Mouse (Mus musculus) midbrain, embryonic 16.5 days (tissue): ENCODE measurements around the gene Zmynd11. TPM values are rescaled to one million over a fixed set of nuclear protein-coding genes. Genes with fewer than 3 reads are reported as not detected.

Experiments
- ATAC-seq: fragments of 200-750 bp; cut with Nextera tagmentation; 2 replicates; pipeline ENCODE4 v1.8.0; 2017; ENCODE audit warnings: moderate TSS enrichment
- H3K27ac ChIP-seq: fragments of 300-500 bp; sonication (generic); 2 replicates; pipeline ENCODE4 v1.5.1; 2014; ENCODE audit warnings: mild to moderate bottlenecking, low read length, mixed read lengths
- H3K27me3 ChIP-seq: fragments of 300-500 bp; sonication (generic); 2 replicates; pipeline ENCODE4 v1.6.1; 2014; ENCODE audit warnings: low read depth, low read length, mixed read lengths; ENCODE audit not compliant: control insufficient read depth, insufficient read depth
- H3K36me3 ChIP-seq: fragments of 300-500 bp; sonication (generic); 2 replicates; pipeline ENCODE4 v1.6.1; 2014; ENCODE audit warnings: mild to moderate bottlenecking, low read length, moderate library complexity, mixed read lengths; ENCODE audit not compliant: control insufficient read depth, insufficient read depth
- H3K4me1 ChIP-seq: fragments of 300-500 bp; sonication (generic); 2 replicates; pipeline ENCODE4 v1.6.1; 2014; ENCODE audit warnings: mild to moderate bottlenecking, low read length, mixed read lengths; ENCODE audit not compliant: control insufficient read depth, insufficient read depth
- H3K4me2 ChIP-seq: fragments of 300-500 bp; sonication (generic); 2 replicates; pipeline ENCODE4 v1.6.1; 2014; ENCODE audit warnings: mild to moderate bottlenecking, low read length, mixed read lengths
- H3K4me3 ChIP-seq: fragments of 300-500 bp; sonication (generic); 2 replicates; pipeline ENCODE4 v1.5.1; 2014; ENCODE audit warnings: low read depth, mild to moderate bottlenecking, low read length, moderate library complexity, mixed read lengths
- H3K9ac ChIP-seq: fragments of 300-500 bp; sonication (generic); 2 replicates; pipeline ENCODE4 v1.6.1; 2014; ENCODE audit warnings: low read depth, low read length, mixed read lengths
- H3K9me3 ChIP-seq: fragments of 300-500 bp; sonication (generic); replicated peaks from 2 replicates; pipeline ENCODE4 v1.6.1; 2014; ENCODE audit warnings: mild to moderate bottlenecking, low read length, mixed read lengths; ENCODE audit not compliant: control insufficient read depth, poor library complexity, severe bottlenecking
- WGBS: fragments of 180-500 bp; shearing (Covaris S2); extraction: QIAGEN DNeasy Blood & Tissue Kit; methylation state at CpG from one replicate; pipeline ENCODE4 v1.1.7; 2014; 5-methylcytosine and 5-hydroxymethylcytosine counted together
- polyA plus RNA-seq: library from polyadenylated mRNA; unstranded; fragments of >200 nt; fragmentation: Nextera tagmentation; extraction: Ambion mirVana; gene quantifications from 2 replicates; pipeline ENCODE4 v1.2.1, GENCODE M21; 2015

Zmynd11 gene
- polyA plus RNA-seq, 1 experiment from 2014 or later, result 185 TPM

DNA sequence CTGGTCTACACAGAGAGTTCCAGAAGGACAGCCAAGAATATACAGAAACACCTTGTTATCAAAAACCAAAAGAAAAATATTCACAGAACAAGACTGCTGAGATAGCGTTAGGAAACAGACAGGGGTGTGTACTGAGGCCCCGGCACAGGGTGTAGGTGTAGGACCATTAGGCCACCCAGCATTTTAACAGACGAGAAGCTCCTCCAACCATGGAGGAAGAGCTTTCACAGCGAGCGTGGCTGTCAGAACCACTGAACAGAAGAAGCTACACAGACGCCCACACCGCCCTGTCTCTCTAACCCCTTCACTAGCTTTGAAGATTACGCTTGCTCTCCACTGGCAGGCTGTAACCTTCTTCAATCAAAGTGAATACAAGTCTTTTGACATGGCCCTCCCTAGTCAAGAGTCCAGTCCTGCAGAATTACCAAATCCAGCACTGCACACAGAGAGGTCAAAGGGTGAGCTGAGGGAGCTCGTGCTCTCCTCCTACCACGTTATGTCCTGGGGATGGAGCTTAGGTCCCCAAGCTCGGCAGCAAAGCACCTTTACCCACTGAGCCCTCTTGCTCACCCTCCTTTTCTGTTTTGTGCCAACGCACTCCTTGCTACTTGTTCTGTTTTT, 62.4 kb downstream of the Zmynd11 start:
- no peak for ATAC-seq
- Histone ChIP-seq H3K4me3 (no peak overlapping the region), H3K36me3 (no peaks in the 10 kb centered on the region; the same call in 1 of the 2 replicates), H3K9ac (no peak overlapping the region), H3K9me3 (no peaks in the 10 kb centered on the region), H3K27ac (no peak overlapping the region), H3K4me2 (no peak overlapping the region), H3K27me3 (no peaks in the 10 kb centered on the region), H3K4me1 (no peaks in the 10 kb centered on the region)
- WGBS, result 71% methylated on average over 12 of the region's 12 CpGs

DNA sequence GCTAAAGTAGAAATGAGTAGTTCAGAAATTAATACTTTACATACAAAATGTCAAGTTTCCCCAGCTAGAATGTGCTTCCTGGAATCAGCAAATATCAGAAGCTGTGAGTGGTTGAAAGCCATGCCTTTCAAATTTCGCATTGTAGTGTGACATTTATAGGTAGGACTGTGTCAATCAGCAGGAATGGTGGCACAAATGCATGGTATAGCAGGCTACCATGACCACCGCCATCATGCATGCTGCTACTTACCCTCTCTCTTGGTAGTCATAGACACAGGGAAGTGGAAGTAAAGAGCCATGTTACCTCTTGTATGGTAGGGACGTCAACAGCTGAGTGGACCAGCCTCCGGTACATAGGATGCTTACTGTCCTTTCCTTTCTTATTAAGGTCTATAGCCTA, 67.8 kb downstream of the Zmynd11 start:
- H3K4me2 ChIP-seq, result no peak overlapping the region
- H3K27me3 ChIP-seq, result no peaks in the 10 kb centered on the region
- no peaks in the 10 kb centered on the region for H3K9me3 ChIP-seq
- no peak overlapping the region for H3K9ac ChIP-seq
- peaks cover 15% of the 10 kb centered on the region for H3K36me3 ChIP-seq
- WGBS, result 95% methylated on average over 4 of the region's 4 CpGs
- H3K4me3 ChIP-seq, result no peak overlapping the region
- H3K27ac ChIP-seq, result no peak overlapping the region
- H3K4me1 ChIP-seq, result no peaks in the 10 kb centered on the region
- ATAC-seq, result no peak

DNA sequence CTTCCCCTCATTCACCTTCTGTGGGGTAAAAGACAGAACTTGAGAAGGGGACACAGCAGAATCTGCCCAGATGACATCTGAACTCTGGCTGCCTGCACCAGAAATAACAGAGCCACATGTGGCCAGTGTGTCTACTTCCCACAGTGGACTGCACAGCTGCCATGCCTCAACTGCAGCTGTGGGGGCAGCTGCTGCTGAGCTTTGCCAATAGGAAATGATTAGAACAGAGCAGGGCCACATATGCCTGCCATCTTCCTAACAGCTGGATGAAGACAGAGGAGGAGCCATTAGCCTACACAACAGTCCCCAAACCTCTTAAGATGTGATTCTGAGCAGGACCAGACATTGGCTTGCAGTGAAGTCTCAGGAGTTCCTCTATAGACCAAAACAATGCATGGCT, 69.3 kb downstream of the Zmynd11 start:
- Histone ChIP-seq H3K36me3 (peaks cover 18% of the 10 kb centered on the region), H3K4me1 (no peaks in the 10 kb centered on the region), H3K9me3 (no peaks in the 10 kb centered on the region), H3K27me3 (no peaks in the 10 kb centered on the region), H3K4me2 (no peak overlapping the region), H3K4me3 (no peak overlapping the region), H3K9ac (no peak overlapping the region), H3K27ac (no peak overlapping the region)
- no peak for ATAC-seq

DNA sequence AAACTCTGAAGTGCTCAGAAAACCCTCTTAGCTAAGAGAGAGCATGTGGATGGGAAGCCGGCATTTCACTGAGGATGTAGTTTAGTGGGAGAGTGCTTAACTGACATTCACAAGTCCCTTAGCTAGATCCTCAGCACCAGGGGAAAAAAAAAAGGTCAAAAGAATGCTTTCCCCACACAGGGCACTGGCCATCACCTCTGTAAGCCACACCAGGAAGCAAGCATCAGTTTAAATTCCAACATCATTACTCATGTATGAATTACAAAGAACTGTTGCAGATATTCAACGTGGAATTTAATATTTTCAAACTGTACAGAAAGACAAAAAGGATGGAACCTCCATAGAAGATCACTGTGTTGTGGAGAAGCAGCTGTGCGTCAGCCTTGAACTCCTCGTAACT, 69.7 kb downstream of the Zmynd11 start:
- H3K36me3 ChIP-seq, result peaks cover 22% of the 10 kb centered on the region
- WGBS, result 91% methylated on average over 4 of the region's 4 CpGs

DNA sequence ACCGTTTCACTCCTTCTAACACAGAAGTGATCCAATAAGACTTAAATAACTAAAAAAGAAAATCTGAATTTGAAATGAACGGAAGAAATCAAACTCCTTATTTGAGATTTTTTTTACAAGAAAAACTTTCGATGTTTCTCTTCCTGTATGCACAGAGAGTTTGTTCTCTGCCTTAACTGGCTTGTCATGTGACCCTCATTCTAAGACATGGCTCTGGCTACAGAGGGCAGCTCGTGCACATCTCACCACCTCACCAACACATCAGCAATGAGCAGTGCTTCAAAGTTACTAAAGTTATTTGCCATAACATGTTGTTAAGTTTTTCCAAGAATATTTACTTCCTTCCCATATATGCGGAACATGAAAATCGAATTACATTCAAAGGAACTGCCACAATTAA, 70.5 kb downstream of the Zmynd11 start:
- Histone ChIP-seq H3K4me3 (no peak overlapping the region), H3K9ac (no peak overlapping the region), H3K27ac (no peak overlapping the region), H3K36me3 (peaks cover 26% of the 10 kb centered on the region), H3K4me2 (no peak overlapping the region), H3K4me1 (no peaks in the 10 kb centered on the region), H3K9me3 (no peaks in the 10 kb centered on the region), H3K27me3 (no peaks in the 10 kb centered on the region)
- no peak for ATAC-seq
- 92% methylated on average over 6 of the region's 6 CpGs for WGBS

More for the DNA sequence above, 69.7 kb downstream of the Zmynd11 start:
- Histone ChIP-seq H3K27me3 (no peaks in the 10 kb centered on the region), H3K9me3 (no peaks in the 10 kb centered on the region), H3K4me2 (no peak overlapping the region), H3K4me1 (no peaks in the 10 kb centered on the region), H3K9ac (no peak overlapping the region), H3K27ac (no peak overlapping the region), H3K4me3 (no peak overlapping the region)
- no peak for ATAC-seq

DNA sequence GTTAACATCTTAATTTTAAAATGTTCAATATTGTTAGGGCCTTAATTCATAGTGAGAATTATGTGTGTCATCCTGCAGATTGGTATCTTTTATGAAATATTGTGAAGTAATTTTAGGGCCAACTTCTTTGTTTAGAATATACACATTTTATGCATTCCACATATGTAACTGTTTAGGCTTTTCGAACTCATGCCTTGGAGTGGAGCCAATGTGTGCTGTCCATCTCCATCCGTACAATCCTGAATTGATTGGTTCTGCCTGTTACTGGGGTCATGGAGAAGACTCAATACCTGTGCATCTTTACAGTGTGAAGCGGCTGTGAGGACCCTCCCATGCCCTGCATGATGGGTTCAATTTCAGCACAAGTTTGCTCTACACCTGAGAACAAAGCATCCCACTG, 72.3 kb downstream of the Zmynd11 start:
- Histone ChIP-seq H3K36me3 (peaks cover 29% of the 10 kb centered on the region), H3K9ac (no peak overlapping the region), H3K9me3 (no peaks in the 10 kb centered on the region), H3K27me3 (no peaks in the 10 kb centered on the region), H3K27ac (no peak overlapping the region), H3K4me2 (no peak overlapping the region), H3K4me1 (no peaks in the 10 kb centered on the region), H3K4me3 (no peak overlapping the region)
- no peak for ATAC-seq
- 88% methylated on average over 3 of the region's 3 CpGs for WGBS

DNA sequence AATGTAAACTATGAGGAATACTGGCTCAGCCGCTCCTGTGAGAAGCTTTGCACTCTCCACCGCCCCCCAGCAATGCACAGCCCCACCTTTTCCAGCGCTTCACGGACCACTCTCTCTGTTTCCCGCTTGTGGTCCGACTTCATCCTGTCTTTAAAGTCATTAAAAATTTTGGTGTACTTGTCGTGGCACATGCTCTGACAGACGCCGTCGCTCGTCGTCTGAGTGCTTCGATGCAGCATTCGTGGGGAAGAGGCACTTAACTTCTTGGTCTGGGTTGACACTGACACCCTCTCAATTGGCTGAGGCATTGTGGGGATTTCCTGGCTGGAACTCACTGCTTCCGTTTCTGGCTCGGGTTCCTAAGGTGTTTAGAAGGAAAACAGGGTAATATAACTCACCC, 75.8 kb downstream of the Zmynd11 start:
- Histone ChIP-seq H3K9me3 (no peaks in the 10 kb centered on the region), H3K36me3 (peaks cover 30% of the 10 kb centered on the region), H3K27me3 (no peaks in the 10 kb centered on the region), H3K4me3 (no peak overlapping the region), H3K4me1 (no peaks in the 10 kb centered on the region), H3K27ac (no peak overlapping the region), H3K9ac (no peak overlapping the region), H3K4me2 (no peak overlapping the region)
- no peak for ATAC-seq
- WGBS, result 94% methylated on average over 16 of the region's 16 CpGs

DNA sequence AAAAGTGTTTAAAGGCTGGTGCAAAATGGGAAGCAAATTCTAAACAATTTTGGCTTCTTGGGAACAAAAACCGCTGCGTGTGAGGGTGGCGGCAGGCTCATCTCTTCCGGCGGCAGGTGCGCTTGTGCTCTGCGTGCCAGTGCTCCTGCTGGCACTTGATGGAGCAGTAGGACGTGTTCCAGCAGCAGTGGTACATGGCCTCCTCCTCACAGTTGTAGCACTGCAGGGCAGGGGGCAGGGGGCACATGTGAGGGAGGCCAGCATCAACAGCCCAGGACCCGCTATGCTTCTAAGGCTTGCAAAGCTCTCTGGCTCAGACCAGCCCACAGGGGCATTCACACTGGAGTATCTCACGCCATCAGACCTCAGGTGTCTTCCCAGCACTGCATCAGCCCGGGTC, 78.4 kb downstream of the Zmynd11 start:
- Histone ChIP-seq H3K9ac (no peak overlapping the region), H3K9me3 (no peaks in the 10 kb centered on the region), H3K27me3 (no peaks in the 10 kb centered on the region), H3K4me1 (no peaks in the 10 kb centered on the region), H3K27ac (no peak overlapping the region), H3K4me3 (no peak overlapping the region), H3K4me2 (no peak overlapping the region), H3K36me3 (peaks cover 29% of the 10 kb centered on the region; the same call in 1 of the 2 replicates)
- ATAC-seq, result 0 out of 2 replicates have a peak, but pooled peaks have one; percentile 32
- 84% methylated on average over 11 of the region's 11 CpGs for WGBS

DNA sequence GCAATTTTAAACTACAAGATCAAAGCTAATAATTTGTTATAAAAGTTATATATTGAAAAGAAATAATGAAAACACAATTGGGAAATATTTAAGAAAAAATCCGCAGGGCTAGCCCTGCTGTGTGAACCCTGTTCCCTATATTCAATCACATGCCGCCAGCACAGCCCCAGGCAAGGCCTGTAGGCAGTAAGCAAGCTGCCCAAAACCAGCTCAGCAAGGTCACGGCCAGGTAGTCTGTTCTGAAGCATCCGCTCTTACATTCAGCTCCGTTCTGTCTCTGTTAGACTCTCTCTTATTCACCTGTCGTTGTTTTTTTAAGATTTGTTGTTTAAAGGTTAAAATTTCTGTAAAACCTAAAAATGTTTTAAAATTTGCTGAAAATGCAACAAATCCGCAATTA, 78.9 kb downstream of the Zmynd11 start:
- Histone ChIP-seq H3K9me3 (no peaks in the 10 kb centered on the region), H3K4me2 (no peak overlapping the region), H3K27me3 (no peaks in the 10 kb centered on the region), H3K27ac (no peak overlapping the region), H3K4me1 (no peaks in the 10 kb centered on the region), H3K36me3 (peaks cover 29% of the 10 kb centered on the region; the same call in 1 of the 2 replicates), H3K9ac (no peak overlapping the region), H3K4me3 (no peak overlapping the region)
- WGBS, result 92% methylated on average over 7 of the region's 7 CpGs
- ATAC-seq, result no peak
